ENCODE assay signal across 9 mouse cellular contexts in genomic region chr8:12105106-12105901, GRCm38 (mm10).
DNase-seq lines count a peak whose midpoint lies in the region; ATAC-seq and TF ChIP-seq lines count a peak whose summit lies in the region.
"Had no signal": no experiment of that assay in that cellular context is flagged by ENCODE, and none has a peak within 500 bp of the region (broad histone marks: within the 10 kb centered on the region; RNA-seq: fewer than 3 reads in every experiment).

No protein-coding gene starts in this region.

- no peak overlapping the region for H3K27ac ChIP-seq in kidney, embryonic 14.5 days (ENCODE audit: low read depth, low read length)
- H3K27ac ChIP-seq in embryonic facial prominence, embryonic 15.5 days (replicated peaks) = peak overlapping the region; percentile 36; the same call in 1 of the 2 replicates
- H3K27ac ChIP-seq in hindbrain, postnatal 0 days = no peak overlapping the region; the same call in 1 of the 2 replicates
- H3K27ac ChIP-seq in neural tube, embryonic 15.5 days (replicated peaks) = no peak overlapping the region
- H3K27ac ChIP-seq: liver, embryonic 12.5 days had no signal

- H3K36me3 ChIP-seq in kidney, embryonic 14.5 days (ENCODE audit: control insufficient read depth, insufficient read depth, low read length) = no peaks in the 10 kb centered on the region
- no peaks in the 10 kb centered on the region for H3K36me3 ChIP-seq in embryonic facial prominence, embryonic 15.5 days
- no peaks in the 10 kb centered on the region for H3K36me3 ChIP-seq in hindbrain, postnatal 0 days (ENCODE audit: insufficient read depth, low read length)
- H3K36me3 ChIP-seq in neural tube, embryonic 15.5 days = no peaks in the 10 kb centered on the region
- H3K36me3 ChIP-seq: liver, embryonic 12.5 days had no signal

- DNase-seq in kidney, postnatal 14 days = no peak
- DNase-seq in hindbrain, postnatal 0 days (ENCODE audit: low spot score) = peak; percentile 33
- no peak for DNase-seq in Muller cell, postnatal 12 days (ENCODE audit: inconsistent ontology term)
- DNase-seq in natural killer cell, adult 2 months (ENCODE audit: low spot score in 2 of 2) = no peak
- DNase-seq in kidney, postnatal 25 days = no peak

- 37% methylated on average over 15 of the region's 15 CpGs for WGBS in kidney, embryonic 14.5 days
- WGBS in embryonic facial prominence, embryonic 15.5 days = 19% methylated on average over 15 of the region's 15 CpGs
- WGBS in hindbrain, postnatal 0 days = 17% methylated on average over 15 of the region's 15 CpGs
- 25% methylated on average over 15 of the region's 15 CpGs for WGBS in neural tube, embryonic 15.5 days

- ATAC-seq in kidney, embryonic 14.5 days (ENCODE audit: low FRiP score, low TSS enrichment) = peak; percentile 77
- peak; percentile 71; the same call in 1 of the 2 replicates for ATAC-seq in embryonic facial prominence, embryonic 15.5 days (ENCODE audit: insufficient number of reproducible peaks, low FRiP score, low TSS enrichment, low read depth)
- peak; percentile 74 for ATAC-seq in hindbrain, postnatal 0 days
- no peak for ATAC-seq in neural tube, embryonic 15.5 days (ENCODE audit: low FRiP score)
- ATAC-seq: liver, embryonic 12.5 days had no signal

- 0 out of 2 replicates have a peak, but pooled peaks cover 3% of the 10 kb centered on the region for H3K27me3 ChIP-seq in kidney, embryonic 14.5 days (ENCODE audit: control insufficient read depth, insufficient read depth, low read length)
- peaks cover 11% of the 10 kb centered on the region; the same call in 1 of the 2 replicates for H3K27me3 ChIP-seq in embryonic facial prominence, embryonic 15.5 days
- H3K27me3 ChIP-seq in hindbrain, postnatal 0 days (ENCODE audit: insufficient read depth, low read length) = no peaks in the 10 kb centered on the region
- peaks cover 14% of the 10 kb centered on the region; the same call in 1 of the 2 replicates for H3K27me3 ChIP-seq in neural tube, embryonic 15.5 days (replicated peaks)
- H3K27me3 ChIP-seq: liver, embryonic 12.5 days had no signal

- no peaks in the 10 kb centered on the region for H3K9me3 ChIP-seq in kidney, embryonic 14.5 days (ENCODE audit: control insufficient read depth, low read length)
- no peaks in the 10 kb centered on the region for H3K9me3 ChIP-seq in embryonic facial prominence, embryonic 15.5 days (replicated peaks)
- H3K9me3 ChIP-seq in hindbrain, postnatal 0 days (ENCODE audit: low read length) = no peaks in the 10 kb centered on the region
- H3K9me3 ChIP-seq in neural tube, embryonic 15.5 days (replicated peaks) = no peaks in the 10 kb centered on the region
- H3K9me3 ChIP-seq: liver, embryonic 12.5 days had no signal

- TF ChIP-seq CTCF in hindbrain, postnatal 0 days (IDR thresholded peaks at IDR 0.05; ENCODE audit: low read depth) = peak; percentile 42

- H3K9ac ChIP-seq in kidney, embryonic 14.5 days (ENCODE audit: low read depth, low read length) = no peak overlapping the region
- H3K9ac ChIP-seq in embryonic facial prominence, embryonic 15.5 days = no peak overlapping the region
- no peak overlapping the region for H3K9ac ChIP-seq in hindbrain, postnatal 0 days (replicated peaks; ENCODE audit: low read length)
- no peak overlapping the region for H3K9ac ChIP-seq in neural tube, embryonic 15.5 days (replicated peaks)
- H3K9ac ChIP-seq: liver, embryonic 12.5 days had no signal

- H3K4me1 ChIP-seq in kidney, embryonic 14.5 days (ENCODE audit: control insufficient read depth, insufficient read depth, low read length) = peaks cover 8% of the 10 kb centered on the region; the same call in 1 of the 2 replicates
- H3K4me1 ChIP-seq in embryonic facial prominence, embryonic 15.5 days = peaks cover 14% of the 10 kb centered on the region
- H3K4me1 ChIP-seq in hindbrain, postnatal 0 days (ENCODE audit: insufficient read depth, low read length) = peaks cover 6% of the 10 kb centered on the region
- H3K4me1 ChIP-seq in neural tube, embryonic 15.5 days = peaks cover 9% of the 10 kb centered on the region
- H3K4me1 ChIP-seq: liver, embryonic 12.5 days had no signal

- H3K4me3 ChIP-seq in kidney, embryonic 14.5 days (ENCODE audit: low read length) = no peak overlapping the region
- H3K4me3 ChIP-seq in embryonic facial prominence, embryonic 15.5 days (replicated peaks) = no peak overlapping the region
- H3K4me3 ChIP-seq in hindbrain, postnatal 0 days (ENCODE audit: low read length) = no peak overlapping the region
- H3K4me3 ChIP-seq in neural tube, embryonic 15.5 days (replicated peaks) = no peak overlapping the region
- H3K4me3 ChIP-seq: liver, embryonic 12.5 days had no signal

- no peak overlapping the region for H3K4me2 ChIP-seq in kidney, embryonic 14.5 days (replicated peaks; ENCODE audit: low read depth, low read length)
- H3K4me2 ChIP-seq in embryonic facial prominence, embryonic 15.5 days (replicated peaks) = peak overlapping the region; percentile 6; the same call in 1 of the 2 replicates
- no peak overlapping the region for H3K4me2 ChIP-seq in hindbrain, postnatal 0 days (ENCODE audit: low read depth, low read length)
- H3K4me2 ChIP-seq in neural tube, embryonic 15.5 days = 0 out of 2 replicates have a peak overlapping the region, but pooled peaks have one; percentile 2
- H3K4me2 ChIP-seq: liver, embryonic 12.5 days had no signal

Comparison
In these comparisons a context has a peak if more than half of its experiments do, and no peak if none do; other contexts are left out.
1. H3K4me2 ChIP-seq: peak in embryonic facial prominence, embryonic 15.5 days (single experiment) and neural tube, embryonic 15.5 days (single experiment); none in kidney, embryonic 14.5 days (single experiment) and hindbrain, postnatal 0 days (single experiment).